ENCODE assay signal across 22 mouse cellular contexts in genomic region chr1:34054970-34055369, GRCm38 (mm10).
DNase-seq lines count a peak whose midpoint lies in the region; ATAC-seq and TF ChIP-seq lines count a peak whose summit lies in the region.
"Had no signal": no experiment of that assay in that cellular context is flagged by ENCODE, and none has a peak within 500 bp of the region (broad histone marks: within the 10 kb centered on the region; RNA-seq: fewer than 3 reads in every experiment).

No protein-coding gene starts in this region.

- no peak for TF ChIP-seq CTCF in midbrain, postnatal 0 days (IDR thresholded peaks at IDR 0.05)

- WGBS in heart, embryonic 13.5 days = 56% methylated on average over 10 of the region's 10 CpGs
- 90% methylated on average over 10 of the region's 10 CpGs for WGBS in midbrain, embryonic 11.5 days
- WGBS in midbrain, postnatal 0 days = 92% methylated on average over 10 of the region's 10 CpGs
- 93% methylated on average over 10 of the region's 10 CpGs for WGBS in hindbrain, embryonic 16.5 days

- H3K9ac ChIP-seq in heart, embryonic 13.5 days = no peak overlapping the region
- H3K9ac ChIP-seq in midbrain, embryonic 11.5 days (ENCODE audit: low read length) = no peak overlapping the region
- H3K9ac ChIP-seq in midbrain, postnatal 0 days (replicated peaks; ENCODE audit: low read length, poor library complexity, severe bottlenecking) = no peak overlapping the region
- H3K9ac ChIP-seq in hindbrain, embryonic 16.5 days (ENCODE audit: low read depth, low read length) = no peak overlapping the region
- H3K9ac ChIP-seq: embryonic facial prominence, embryonic 13.5 days; forebrain, embryonic 12.5 days; hindbrain, embryonic 14.5 days; kidney, embryonic 15.5 days had no signal

- H3K4me1 ChIP-seq in heart, embryonic 13.5 days = peaks cover 51% of the 10 kb centered on the region
- peaks cover under 1% of the 10 kb centered on the region for H3K4me1 ChIP-seq in midbrain, embryonic 11.5 days (ENCODE audit: control insufficient read depth, insufficient read depth, low read length)
- H3K4me1 ChIP-seq in midbrain, postnatal 0 days (ENCODE audit: insufficient read depth, low read length) = no peaks in the 10 kb centered on the region
- peaks cover 5% of the 10 kb centered on the region for H3K4me1 ChIP-seq in hindbrain, embryonic 16.5 days (ENCODE audit: control insufficient read depth, insufficient read depth, low read depth, low read length)

- no peak for ATAC-seq in heart, embryonic 13.5 days (ENCODE audit: extremely low read depth, insufficient number of reproducible peaks, low FRiP score, low TSS enrichment)
- ATAC-seq in midbrain, embryonic 11.5 days (ENCODE audit: low FRiP score) = no peak
- ATAC-seq in midbrain, postnatal 0 days (ENCODE audit: low FRiP score) = no peak
- ATAC-seq in hindbrain, embryonic 16.5 days = no peak
- ATAC-seq: activated CD4-positive, CD25-positive, alpha-beta regulatory T cell, adult 4 months; forebrain, embryonic 16.5 days; intestine, embryonic 16.5 days; Patski had no signal

- peak; percentile 43 for DNase-seq in adrenal gland, adult 8-10 months
- DNase-seq in adrenal gland, postnatal 10 days = no peak
- DNase-seq in heart, postnatal 36 days = no peak
- peak; percentile 31 for DNase-seq in midbrain, embryonic 11.5 days (ENCODE audit: low spot score, missing footprints)
- DNase-seq in midbrain, postnatal 0 days (ENCODE audit: low spot score) = no peak
- DNase-seq: cerebellum, adult 11-12 months; cerebellum, adult 9-11 months; cerebellum, postnatal 36 days; gastrocnemius, postnatal 14 days; kidney, adult 2 months had no signal

- H3K9me3 ChIP-seq in heart, embryonic 13.5 days = 0 out of 2 replicates have a peak, but pooled peaks cover 2% of the 10 kb centered on the region
- no peaks in the 10 kb centered on the region for H3K9me3 ChIP-seq in midbrain, embryonic 11.5 days (ENCODE audit: control insufficient read depth, low read length)
- no peaks in the 10 kb centered on the region for H3K9me3 ChIP-seq in midbrain, postnatal 0 days (ENCODE audit: low read length)
- H3K9me3 ChIP-seq in hindbrain, embryonic 16.5 days (ENCODE audit: control insufficient read depth, low read length) = no peaks in the 10 kb centered on the region
- H3K9me3 ChIP-seq: embryonic facial prominence, embryonic 13.5 days; forebrain, embryonic 12.5 days; hindbrain, embryonic 10.5 days; kidney, embryonic 15.5 days had no signal

- no peak overlapping the region for H3K4me3 ChIP-seq in heart, embryonic 13.5 days
- no peak overlapping the region for H3K4me3 ChIP-seq in midbrain, embryonic 11.5 days (ENCODE audit: low read depth, low read length)
- H3K4me3 ChIP-seq in midbrain, postnatal 0 days (ENCODE audit: low read depth, low read length) = no peak overlapping the region
- no peak overlapping the region for H3K4me3 ChIP-seq in hindbrain, embryonic 16.5 days (ENCODE audit: low read length)
- H3K4me3 ChIP-seq: embryonic facial prominence, embryonic 13.5 days; forebrain, embryonic 12.5 days; hindbrain, embryonic 10.5 days; kidney, embryonic 15.5 days had no signal

- no peak overlapping the region for H3K27ac ChIP-seq in heart, embryonic 13.5 days (replicated peaks)
- H3K27ac ChIP-seq in midbrain, embryonic 11.5 days (ENCODE audit: low read depth, low read length) = no peak overlapping the region
- no peak overlapping the region for H3K27ac ChIP-seq in midbrain, postnatal 0 days (ENCODE audit: low read depth, low read length)
- no peak overlapping the region for H3K27ac ChIP-seq in hindbrain, embryonic 16.5 days (ENCODE audit: low read depth, low read length)
- H3K27ac ChIP-seq: embryonic facial prominence, embryonic 13.5 days; forebrain, embryonic 12.5 days; hindbrain, embryonic 10.5 days; hindbrain, embryonic 14.5 days; kidney, embryonic 15.5 days had no signal

- 0 out of 2 replicates have a peak overlapping the region, but pooled peaks have one; percentile 1 for H3K4me2 ChIP-seq in heart, embryonic 13.5 days
- H3K4me2 ChIP-seq in midbrain, embryonic 11.5 days = no peak overlapping the region
- no peak overlapping the region for H3K4me2 ChIP-seq in midbrain, postnatal 0 days (ENCODE audit: low read depth, low read length, poor library complexity, severe bottlenecking)
- H3K4me2 ChIP-seq in hindbrain, embryonic 16.5 days (ENCODE audit: low read length) = no peak overlapping the region
- H3K4me2 ChIP-seq: embryonic facial prominence, embryonic 13.5 days; forebrain, embryonic 12.5 days; hindbrain, embryonic 14.5 days; kidney, embryonic 15.5 days had no signal

- H3K27me3 ChIP-seq in heart, embryonic 13.5 days (replicated peaks) = no peaks in the 10 kb centered on the region
- no peaks in the 10 kb centered on the region for H3K27me3 ChIP-seq in midbrain, embryonic 11.5 days (ENCODE audit: control insufficient read depth, insufficient read depth, low read length)
- H3K27me3 ChIP-seq in midbrain, postnatal 0 days (ENCODE audit: insufficient read depth, low read length) = no peaks in the 10 kb centered on the region
- H3K27me3 ChIP-seq in hindbrain, embryonic 16.5 days (replicated peaks; ENCODE audit: control insufficient read depth, insufficient read depth, low read length) = no peaks in the 10 kb centered on the region
- H3K27me3 ChIP-seq: CH12.LX; embryonic facial prominence, embryonic 13.5 days; forebrain, embryonic 12.5 days; kidney, embryonic 15.5 days; Patski had no signal

- no peaks in the 10 kb centered on the region for H3K36me3 ChIP-seq in heart, embryonic 13.5 days
- no peaks in the 10 kb centered on the region for H3K36me3 ChIP-seq in midbrain, embryonic 11.5 days (ENCODE audit: control insufficient read depth, insufficient read depth, low read length)
- no peaks in the 10 kb centered on the region for H3K36me3 ChIP-seq in midbrain, postnatal 0 days (ENCODE audit: insufficient read depth, low read length)
- H3K36me3 ChIP-seq in hindbrain, embryonic 16.5 days (ENCODE audit: control insufficient read depth, insufficient read depth, low read length) = no peaks in the 10 kb centered on the region
- H3K36me3 ChIP-seq: embryonic facial prominence, embryonic 13.5 days; forebrain, embryonic 12.5 days; hindbrain, embryonic 10.5 days; kidney, embryonic 15.5 days had no signal

- intact Hi-C loops in heart, postnatal 36 days (cut with DNase I) = no loop called here

Comparison
In these comparisons a context has a peak if more than half of its experiments do, and no peak if none do; other contexts are left out.
1. DNase-seq: peak in adrenal gland, adult 8-10 months (single experiment) and midbrain, embryonic 11.5 days (single experiment); none in adrenal gland, postnatal 10 days (single experiment), heart, postnatal 36 days (0 of 2) and midbrain, postnatal 0 days (single experiment).